Mouse (Mus musculus): ENCODE results near the gene Ncs1.

GRCm38 (mm10) chr2:31299266-31299665 is 53.6 kb downstream of the Ncs1 start:
- no peak for TF ChIP-seq SMC3 (IDR thresholded peaks at IDR 0.05; ENCODE audit: low read depth, low read length)
- no peak for TF ChIP-seq POLR2A (IDR thresholded peaks at IDR 0.05; ENCODE audit: low read depth, low read length)
- no peak for TF ChIP-seq EP300 (IDR thresholded peaks at IDR 0.05; ENCODE audit: low read length)
- no peak for TF ChIP-seq MYC (IDR thresholded peaks at IDR 0.05; ENCODE audit: low read depth, low read length)
- TF ChIP-seq ETS1 (conservative IDR thresholded peaks at IDR 0.05; ENCODE audit: low read depth, low read length), result no peak
- TF ChIP-seq MAX (IDR thresholded peaks at IDR 0.05; ENCODE audit: low read length), result no peak
- no peak for TF ChIP-seq JUND (conservative IDR thresholded peaks at IDR 0.05; ENCODE audit: low read depth, low read length)
- TF ChIP-seq UBTF (IDR thresholded peaks at IDR 0.05; ENCODE audit: low read depth, low read length), result no peak
- no peak for TF ChIP-seq TBP (conservative IDR thresholded peaks at IDR 0.05; ENCODE audit: low read depth, low read length)
- TF ChIP-seq CTCF (conservative IDR thresholded peaks at IDR 0.05 in 1 of 2, IDR thresholded peaks at IDR 0.05 in 1 of 2; ENCODE audit: low read depth in 2 of 2, low read length in 2 of 2), result peak; percentile 66 to 92
